Mouse (Mus musculus) cerebellum, adult 2 months (tissue): Measurements from ENCODE around the gene Il20rb.

Experiments used
- CTCF ChIP-seq: fragments of 200-500 bp; IDR thresholded peaks from 2 replicates; pipeline ENCODE4 v1.5.1; 2011; ENCODE audit warnings: low read depth, mild to moderate bottlenecking, control low read depth, low read length, moderate library complexity, borderline replicate concordance; ENCODE audit not compliant: insufficient read depth
- POLR2A ChIP-seq: fragments of 200-500 bp; IDR thresholded peaks from 2 replicates; pipeline ENCODE4 v1.6.1; 2011; ENCODE audit warnings: low read length, control low read depth, borderline replicate concordance; ENCODE audit not compliant: insufficient read depth

GRCm38 (mm10) chr9:100431355-100431754 is 55.2 kb downstream of the Il20rb start:
- TF ChIP-seq CTCF (no peak), POLR2A (no peak)
